Mouse (Mus musculus) 3134 (cell line): Measurements from ENCODE around the gene Agbl4.

ENCODE experiments used
- DNase-seq: peaks from one replicate; pipeline ENCODE4 v3.0.0-alpha.2; 2011; ENCODE audit warnings: low spot score; ENCODE audit not compliant: insufficient read length; ENCODE audit errors: extremely low read depth

Agbl4 gene

DNA sequence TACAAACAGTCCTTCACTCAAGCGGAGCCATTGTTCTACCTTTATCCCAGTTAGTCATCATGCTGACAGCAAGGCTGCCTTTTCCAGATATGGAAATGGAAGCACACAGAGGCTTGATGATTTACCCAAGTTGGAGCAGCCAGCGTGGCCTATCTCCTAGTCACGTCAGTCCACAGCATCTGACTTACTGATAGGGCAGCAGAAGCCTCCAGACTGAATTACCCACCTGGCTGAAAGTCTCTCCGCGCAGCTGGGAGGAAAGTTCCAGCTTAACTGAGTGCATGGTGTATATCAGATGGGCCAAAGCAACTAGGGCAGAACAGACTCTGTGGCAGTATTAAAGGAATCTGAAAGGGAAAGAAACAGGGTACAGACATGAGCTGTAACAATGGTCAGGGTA, 1086.0 kb downstream of the Agbl4 start:
- no peak for DNase-seq

GRCm38 (mm10) chr4:111485189-111485588, 1087.7 kb downstream of the Agbl4 start:
- DNase-seq, result peak; percentile 68

DNA sequence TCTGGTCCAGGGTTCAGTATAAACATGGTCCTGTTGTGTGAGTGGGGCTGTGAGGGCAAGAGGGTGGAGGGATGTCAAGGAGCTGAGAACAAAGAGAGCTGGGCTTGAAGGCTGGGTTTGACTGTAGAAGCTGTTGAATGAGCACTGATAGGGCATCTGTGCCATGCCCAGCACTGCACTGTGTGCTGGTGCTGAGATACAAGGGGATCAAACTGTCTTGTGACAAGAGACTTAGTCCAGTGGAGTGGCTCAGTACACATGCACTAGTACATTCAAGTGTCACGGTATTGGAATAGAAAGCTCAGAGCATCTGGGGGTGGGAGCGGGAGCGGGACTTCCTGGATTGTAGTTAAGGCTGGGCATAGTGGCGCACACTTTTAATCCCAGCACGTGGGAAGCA, 1088.7 kb downstream of the Agbl4 start:
- DNase-seq, result no peak

DNA sequence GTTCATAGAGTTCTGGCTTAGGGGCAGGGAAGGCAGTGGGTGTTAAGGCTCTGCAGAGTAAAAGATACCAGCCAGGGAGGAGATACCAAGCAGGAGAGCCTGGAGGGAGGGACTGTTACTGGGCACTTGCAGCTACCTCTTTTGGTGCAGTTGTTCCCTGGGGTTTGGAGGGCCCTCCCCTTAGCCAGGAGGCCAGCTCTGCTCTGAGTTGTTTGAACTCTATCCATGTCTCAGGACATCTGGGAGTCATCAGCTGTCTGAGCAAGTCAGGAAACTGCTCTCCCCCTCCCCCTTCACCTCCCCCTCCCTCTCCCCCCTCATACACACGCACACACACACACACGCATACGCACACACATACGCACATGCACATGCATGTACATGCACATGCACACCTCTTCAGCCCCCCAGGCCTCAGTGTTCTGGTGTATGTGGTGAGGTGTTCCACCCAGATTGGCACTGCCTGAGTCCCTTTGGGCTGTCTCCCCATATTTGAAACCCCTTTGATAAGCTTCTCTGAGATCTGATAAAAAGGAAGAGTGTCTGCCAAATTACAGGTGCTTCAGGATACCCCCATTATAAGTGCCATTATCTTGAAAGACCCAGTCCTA, 1089.9 kb downstream of the Agbl4 start:
- DNase-seq, result no peak

- no peak for DNase-seq
Measured at GRCm38 (mm10) chr4:111493750-111494404, 1096.4 kb downstream of the Agbl4 start.

- DNase-seq, result no peak
Measured at GRCm38 (mm10) chr4:111495949-111496348, 1098.5 kb downstream of the Agbl4 start.

DNA sequence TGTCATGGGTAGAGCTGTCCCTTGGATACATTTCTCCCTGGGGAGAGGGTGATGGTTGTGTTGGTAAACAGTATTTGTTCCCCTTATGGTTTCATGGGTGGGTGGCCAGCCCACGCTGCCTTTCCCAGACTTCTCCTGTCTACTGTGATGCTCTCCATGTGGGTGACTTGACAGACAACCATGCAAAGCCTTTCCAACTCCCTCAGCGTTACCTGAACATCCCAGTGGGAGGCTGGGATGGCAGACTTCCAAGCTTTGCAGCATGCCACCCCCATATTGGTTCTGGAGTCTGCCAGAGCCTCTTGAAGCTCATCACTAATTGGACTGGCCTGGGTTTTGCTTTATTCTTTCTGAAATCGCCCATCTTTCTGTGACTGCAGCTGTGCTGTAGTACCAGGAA, 1101.3 kb downstream of the Agbl4 start:
- no peak for DNase-seq

- DNase-seq, result no peak
Measured at GRCm38 (mm10) chr4:111501441-111501840, 1104.0 kb downstream of the Agbl4 start.

DNA sequence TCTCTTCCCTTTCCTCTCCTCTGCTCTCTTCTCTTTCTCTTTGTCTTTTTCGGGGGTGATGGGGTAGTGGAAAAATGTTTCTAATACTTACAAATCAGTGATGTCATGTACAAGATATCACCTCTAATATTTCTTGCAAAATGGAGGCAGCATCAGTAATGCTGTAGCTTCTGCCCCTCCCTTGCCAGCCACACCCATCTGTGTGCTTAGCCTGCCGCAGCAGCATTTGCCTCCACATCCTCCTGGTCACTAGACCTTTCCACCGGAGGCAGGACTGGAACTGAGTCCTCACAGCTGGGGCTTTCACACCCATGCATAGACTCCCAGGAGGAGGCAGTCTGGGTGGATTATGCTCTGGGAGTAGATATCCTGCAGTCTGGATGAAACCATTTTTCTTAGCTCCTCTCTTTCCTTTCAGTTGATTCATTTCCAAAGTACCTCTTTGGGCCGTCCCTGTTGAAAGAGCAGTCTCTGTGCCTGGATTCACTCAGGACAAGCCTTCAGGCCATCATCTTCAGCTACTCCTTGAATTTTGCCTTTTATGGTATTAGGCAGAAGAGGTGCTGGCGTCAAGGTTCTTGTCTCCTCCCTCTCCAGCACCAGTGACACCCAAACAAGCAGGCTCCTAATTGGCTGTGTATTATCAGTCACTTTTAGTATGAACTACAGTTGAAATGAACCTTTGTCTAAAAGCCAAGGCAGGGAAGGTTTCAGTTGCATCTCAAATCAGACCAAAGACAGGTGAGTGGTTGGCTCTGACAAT, 1105.7 kb downstream of the Agbl4 start:
- no peak for DNase-seq

- DNase-seq, result no peak
Measured at GRCm38 (mm10) chr4:111504952-111505351, 1107.5 kb downstream of the Agbl4 start.

DNA sequence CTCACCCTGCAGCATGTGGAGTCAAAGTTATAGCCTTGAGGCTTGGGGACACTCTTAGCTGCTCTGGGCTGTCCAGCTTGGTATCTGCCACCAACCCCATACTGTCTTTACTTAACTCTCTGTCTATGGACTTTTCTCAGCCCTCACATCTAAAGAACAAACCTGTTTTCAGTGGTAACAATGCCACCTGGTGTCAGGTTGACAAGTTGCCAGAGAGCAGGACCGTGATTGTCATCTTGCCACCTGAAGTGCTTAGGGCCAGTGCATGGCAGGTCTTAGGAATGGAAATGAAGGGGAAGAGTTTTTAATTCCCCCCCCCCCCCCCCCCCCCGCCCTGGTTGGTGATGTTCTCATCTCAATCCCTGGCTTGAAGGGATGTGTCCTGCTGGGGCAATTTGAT, 1112.7 kb downstream of the Agbl4 start:
- DNase-seq, result no peak

GRCm38 (mm10) chr4:111513921-111514320, 1116.5 kb downstream of the Agbl4 start:
- DNase-seq, result no peak

DNA sequence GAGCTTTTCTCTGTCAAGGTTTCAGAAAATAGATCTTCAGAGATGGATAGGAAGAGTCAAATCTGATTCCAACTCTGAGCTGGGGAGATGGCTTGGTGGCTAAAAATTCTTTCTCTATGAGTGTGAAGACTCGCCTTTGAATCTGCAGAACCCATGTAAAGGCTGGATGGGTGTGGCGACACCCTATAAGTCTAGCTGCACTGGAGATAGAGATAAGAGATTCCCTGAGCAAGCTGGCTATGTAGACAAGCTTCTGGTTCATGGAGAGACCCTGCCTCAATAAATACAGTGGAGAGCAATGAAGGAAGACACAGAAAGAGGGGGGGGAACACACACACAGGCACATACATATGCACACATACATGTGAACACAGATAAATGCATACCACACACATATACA, 1118.7 kb downstream of the Agbl4 start:
- DNase-seq, result no peak

DNA sequence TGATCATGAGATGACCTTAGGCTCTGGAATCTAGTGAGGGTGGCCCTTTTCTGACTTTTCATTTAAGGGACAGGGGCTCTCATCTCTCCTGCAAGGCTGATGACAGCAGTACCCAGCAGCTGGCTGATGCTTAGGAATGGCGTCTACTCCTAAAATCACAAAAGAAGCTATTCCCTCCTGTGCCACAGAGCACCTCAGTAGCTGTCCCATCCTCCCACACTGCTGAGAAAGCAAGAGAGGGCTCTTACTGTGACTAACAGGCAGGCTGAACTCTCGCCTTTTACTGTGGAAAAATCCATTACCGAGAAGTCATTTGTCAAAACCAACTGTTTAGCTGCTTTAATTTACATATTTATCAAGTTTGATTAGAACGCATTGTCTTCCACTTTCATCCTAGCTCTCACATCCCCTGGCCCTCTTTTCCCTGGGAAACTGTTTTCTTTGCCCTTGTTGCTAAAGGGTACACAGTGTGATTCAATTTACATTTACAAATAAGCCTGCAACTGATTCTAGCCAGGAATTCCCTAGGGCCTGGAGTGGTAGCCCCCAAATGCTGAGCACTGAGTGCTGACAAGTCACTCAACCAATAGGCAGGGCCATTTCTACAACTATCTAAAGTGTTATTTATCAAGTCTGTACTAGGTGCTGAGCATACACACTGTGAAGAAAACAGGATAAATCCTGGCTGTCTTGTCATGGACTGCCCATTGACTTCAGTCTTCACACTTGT, 1119.8 kb downstream of the Agbl4 start:
- DNase-seq, result no peak

DNA sequence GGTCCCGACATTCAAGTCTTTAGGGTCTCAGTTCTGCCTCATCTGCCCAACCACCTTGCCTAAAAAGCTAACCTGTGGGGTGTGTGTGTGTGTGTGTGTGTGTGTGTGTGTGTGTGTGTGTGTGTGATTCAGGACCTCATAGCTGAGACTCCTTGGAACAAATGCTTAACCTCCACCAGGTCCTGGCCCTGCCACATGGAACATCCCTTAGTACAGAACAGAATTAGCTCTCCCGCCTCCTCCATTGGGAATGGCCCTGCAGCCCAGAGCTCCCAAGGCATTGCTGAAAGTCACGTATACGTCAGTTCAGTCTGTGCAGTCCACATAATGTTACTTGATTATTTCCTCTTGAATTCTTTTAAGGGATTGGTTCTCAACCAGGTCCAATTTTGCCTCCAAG, 1120.7 kb downstream of the Agbl4 start:
- DNase-seq, result no peak

GRCm38 (mm10) chr4:111519267-111519666, 1121.8 kb downstream of the Agbl4 start:
- no peak for DNase-seq

DNA sequence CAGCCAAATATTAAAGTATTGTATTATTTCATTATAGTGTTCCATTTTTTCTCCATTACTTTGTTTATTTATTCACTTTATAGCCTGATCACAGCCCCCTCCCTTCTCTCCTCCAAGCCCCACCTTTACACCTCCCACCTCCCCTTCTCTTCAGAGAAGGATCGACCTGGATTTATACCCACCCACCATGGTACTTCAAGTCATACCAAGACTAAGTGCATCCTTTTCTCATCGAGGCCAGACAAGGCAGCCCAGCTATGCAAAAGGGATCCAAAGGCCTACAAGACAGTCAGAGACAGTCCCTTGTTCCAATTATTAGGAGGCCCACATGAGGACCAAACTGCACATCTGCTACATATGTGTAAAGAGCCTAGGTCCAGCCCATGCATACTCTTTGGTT, 1122.5 kb downstream of the Agbl4 start:
- DNase-seq, result no peak

GRCm38 (mm10) chr4:111522974-111523373, 1125.5 kb downstream of the Agbl4 start:
- no peak for DNase-seq

DNA sequence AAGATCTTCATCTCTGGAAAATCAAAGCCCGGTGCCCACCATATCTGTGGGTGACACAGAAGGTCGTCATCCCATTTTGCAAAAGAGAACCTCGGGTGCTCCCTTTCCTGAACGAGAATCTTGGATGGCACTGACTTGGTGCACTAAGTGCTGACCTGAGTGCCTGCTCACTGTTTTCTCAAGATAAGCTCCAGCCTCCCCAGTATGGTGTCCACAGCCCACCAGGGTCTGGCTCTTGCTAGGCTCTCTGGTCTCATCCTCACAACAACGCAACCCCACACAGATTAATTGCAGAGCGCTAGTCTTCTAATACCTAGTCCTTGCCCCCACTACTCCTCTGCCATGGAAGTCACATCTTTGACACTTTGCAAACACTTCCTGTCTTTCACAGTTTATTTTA, 1131.5 kb downstream of the Agbl4 start:
- no peak for DNase-seq

- no peak for DNase-seq
Measured at GRCm38 (mm10) chr4:111529996-111530395, 1132.5 kb downstream of the Agbl4 start.

GRCm38 (mm10) chr4:111530537-111530936, 1133.1 kb downstream of the Agbl4 start:
- DNase-seq, result no peak
